Mouse (Mus musculus) erythroblast, embryonic 14.5 days (primary cell): ENCODE measurements around the gene Pnmal2.

Experiments
- GATA1 ChIP-seq: IDR thresholded peaks from 2 replicates; pipeline ENCODE4 v1.6.1; 2012; ENCODE audit warnings: low read length, inconsistent platforms, mixed read lengths
- TAL1 ChIP-seq: IDR thresholded peaks from 3 replicates; pipeline ENCODE4 v1.6.1; 2012; ENCODE audit warnings: low read length, inconsistent platforms, mixed read lengths

DNA sequence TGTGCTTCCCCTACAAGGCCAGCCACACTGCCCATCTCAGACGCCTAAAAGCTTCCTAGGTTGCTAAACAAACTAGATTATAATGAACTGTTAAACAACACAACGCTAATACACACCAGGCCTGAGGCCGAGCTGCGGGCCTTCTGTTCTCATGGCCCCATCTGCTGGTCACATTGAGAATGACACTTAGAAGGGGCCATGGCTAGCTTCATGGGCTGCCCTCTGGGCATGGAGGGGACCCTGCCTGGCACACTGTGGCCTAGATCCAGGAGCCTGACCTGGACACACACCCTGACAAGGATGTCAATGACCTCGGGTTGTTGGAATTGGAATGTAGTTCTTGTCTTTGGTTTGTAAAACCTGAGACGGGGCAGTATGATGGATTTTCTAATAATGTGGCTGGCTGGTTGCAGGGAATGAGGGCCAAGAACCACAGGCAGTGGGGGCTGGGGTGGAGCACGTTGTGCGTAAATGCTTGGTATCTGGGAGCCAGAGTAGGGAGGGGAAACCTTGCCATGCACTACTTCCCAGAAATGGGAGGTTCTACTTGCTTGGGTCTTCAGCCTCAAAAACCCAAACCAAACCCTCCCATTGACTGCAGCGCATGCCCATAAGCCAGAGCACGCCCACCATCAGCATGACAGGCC is 30.6 kb upstream of the Pnmal2 start:
- TF ChIP-seq TAL1, result no peak
- TF ChIP-seq GATA1, result no peak
